Mouse (Mus musculus) cerebellum, adult 11-12 months (tissue): ENCODE results near the gene Hist2h2bb.

Experiments used
- DNase-seq: peaks from one replicate; pipeline ENCODE4 v3.0.0; 2022

Hist2h2bb gene

DNA sequence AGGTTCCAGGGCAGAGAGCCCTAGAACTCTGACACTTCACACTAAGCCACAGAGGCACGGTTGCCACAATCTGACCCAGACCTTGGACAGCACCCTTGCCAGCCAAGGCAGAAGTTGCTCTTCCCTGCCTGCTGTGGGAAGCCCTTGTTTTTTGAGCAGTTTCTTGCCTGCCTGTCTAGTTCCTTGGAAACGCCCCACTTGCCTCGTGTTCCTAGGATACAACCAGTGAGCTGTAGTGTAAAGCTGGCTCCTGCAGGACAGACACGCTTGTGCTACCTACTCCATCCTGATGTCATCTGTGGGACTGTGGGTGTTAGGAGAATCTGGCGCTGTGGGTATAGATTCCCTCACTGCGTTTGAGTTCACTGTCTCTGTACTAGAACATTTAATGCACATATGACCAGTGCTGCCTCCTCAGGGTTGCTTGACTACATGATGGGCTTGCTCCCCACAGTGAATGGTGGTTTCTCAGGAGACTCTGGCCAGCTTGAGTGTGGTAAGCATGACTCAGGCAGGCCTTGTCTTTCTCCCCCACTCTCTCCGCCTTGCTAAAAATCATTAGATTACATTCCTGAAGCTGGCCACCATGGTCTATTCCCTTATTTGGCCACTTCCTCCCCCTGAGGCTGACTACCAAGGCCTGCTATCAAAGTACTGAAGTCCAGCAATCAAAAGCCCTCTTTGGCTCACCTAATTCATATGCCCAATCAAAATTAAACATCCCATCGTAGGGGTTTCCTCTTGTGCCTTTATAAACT is 43.0 kb downstream of the Hist2h2bb start:
- DNase-seq = no peak
